Mouse (Mus musculus) ES-E14 (cell line): ENCODE results near the gene Fam81a. TPM values are rescaled to one million over a fixed set of nuclear protein-coding genes. Genes with fewer than 3 reads are reported as not detected.

Experiments
- DNase-seq: peaks from one replicate; pipeline ENCODE4 v3.0.0-alpha.2; 2013; ENCODE audit warnings: low read depth, low spot score
- H3K27ac ChIP-seq: 2 replicates; pipeline ENCODE4 v1.5.1; 2012; ENCODE audit warnings: low read depth, mild to moderate bottlenecking, low read length, moderate library complexity, mixed read lengths; ENCODE audit not compliant: poor library complexity, insufficient read depth, severe bottlenecking
- H3K36me3 ChIP-seq: 2 replicates; pipeline ENCODE4 v1.6.1; 2012; ENCODE audit warnings: mild to moderate bottlenecking, low read length, moderate library complexity, mixed read lengths; ENCODE audit not compliant: control insufficient read depth, poor library complexity, insufficient read depth, severe bottlenecking
- H3K4me1 ChIP-seq, 2 experiments: fragments of 150-350 bp in 1 of 2; sonication (generic) in 1 of 2; 2 replicates each; pipeline ENCODE4 v1.6.1; 2012; ENCODE audit warnings: low read length in 2 of 2, mild to moderate bottlenecking in 1 of 2, mixed read lengths in 1 of 2; ENCODE audit not compliant: control insufficient read depth in 2 of 2, insufficient read depth in 2 of 2, poor library complexity in 1 of 2
- H3K4me3 ChIP-seq, 2 experiments: fragments of 150-350 bp in 1 of 2; sonication (generic) in 1 of 2; 2 replicates each; pipeline ENCODE4 v1.5.1; 2012; ENCODE audit warnings: low read length in 2 of 2, low read depth in 1 of 2, mild to moderate bottlenecking in 1 of 2, mixed read lengths in 1 of 2; ENCODE audit not compliant: insufficient read depth in 1 of 2, poor library complexity in 1 of 2, severe bottlenecking in 1 of 2
- H3K9ac ChIP-seq: 2 replicates; pipeline ENCODE4 v1.6.1; 2012; ENCODE audit warnings: low read depth, mild to moderate bottlenecking, low read length, mixed read lengths; ENCODE audit not compliant: poor library complexity, insufficient read depth, severe bottlenecking
- H3K9me3 ChIP-seq: fragments of 150-350 bp; sonication (generic); 2 replicates; pipeline ENCODE4 v1.6.1; 2012; ENCODE audit warnings: low read depth, mild to moderate bottlenecking, low read length; ENCODE audit not compliant: control insufficient read depth, insufficient read depth
- CHD2 ChIP-seq: IDR thresholded peaks from 2 replicates; pipeline ENCODE4 v1.6.1; 2014; ENCODE audit warnings: mild to moderate bottlenecking, low read depth, low read length, inconsistent platforms
- HCFC1 ChIP-seq: IDR thresholded peaks from 2 replicates; pipeline ENCODE4 v1.6.1; 2012; ENCODE audit warnings: low read length, inconsistent platforms, borderline replicate concordance; ENCODE audit not compliant: insufficient read depth
- MAFK ChIP-seq: IDR thresholded peaks from 2 replicates; pipeline ENCODE4 v1.6.1; 2014; ENCODE audit warnings: mild to moderate bottlenecking, low read depth, low read length, inconsistent platforms; ENCODE audit not compliant: insufficient read depth
- ZC3H11A ChIP-seq: IDR thresholded peaks from 2 replicates; pipeline ENCODE4 v1.6.1; 2012; ENCODE audit warnings: low read depth, mild to moderate bottlenecking, inconsistent platforms, low read length, borderline replicate concordance
- ZNF384 ChIP-seq: IDR thresholded peaks from 2 replicates; pipeline ENCODE4 v1.6.1; 2012; ENCODE audit warnings: low read depth, low read length, inconsistent platforms
- in situ Hi-C, 2 experiments: fragments of 600-800 bp; cut with MboI; formaldehyde crosslinking; loops; one replicate each; pipeline ENCODE4 v1.15.1; 2025; ENCODE audit warnings: low sequenced_read_pairs in 2 of 2, inconsistent platforms in 1 of 2; ENCODE audit not compliant: unreplicated experiment in 2 of 2
- total RNA-seq: library from RNA; depleted of rRNA; stranded (reverse); fragments of 300-350 nt; gene quantifications from 2 replicates; pipeline ENCODE4 v1.2.3, GENCODE M21; 2012; rRNA removed

Gene Fam81a
- total RNA-seq, 1 experiment = 5.7 TPM

GRCm38 (mm10) chr9:70040570-70040969, 101.8 kb downstream of the Fam81a start:
- no peaks in the 10 kb centered on the region for H3K9me3 ChIP-seq
- no peak overlapping the region; the same call in 1 of the 2 replicates for H3K9ac ChIP-seq
- in situ Hi-C loops = no loop called here
- H3K27ac ChIP-seq = no peak overlapping the region
- no peak overlapping the region for H3K4me3 ChIP-seq
- no peaks in the 10 kb centered on the region for H3K36me3 ChIP-seq
- no peak for DNase-seq
- H3K4me1 ChIP-seq = peaks cover 0 to 11% of the 10 kb centered on the region in 2 experiments; a peak in 2 of 4 replicates
- TF ChIP-seq HCFC1 (no peak), MAFK (no peak)

GRCm38 (mm10) chr9:70039597-70040385, 102.6 kb downstream of the Fam81a start:
- DNase-seq = no peak
- no peak overlapping the region for H3K4me3 ChIP-seq
- no peak overlapping the region for H3K27ac ChIP-seq
- no peak overlapping the region for H3K9ac ChIP-seq
- in situ Hi-C loops = no loop called here
- peaks cover 0 to 10% of the 10 kb centered on the region in 2 experiments; a peak in 2 of 4 replicates for H3K4me1 ChIP-seq
- H3K36me3 ChIP-seq = no peaks in the 10 kb centered on the region
- TF ChIP-seq ZNF384 (no peak), CHD2 (no peak), HCFC1 (no peak), ZC3H11A (no peak), MAFK (no peak)
- no peaks in the 10 kb centered on the region for H3K9me3 ChIP-seq

Other genes with a start within 250 kb of the Fam81a start
- 63.6 and 68.9 TPM in 2 replicates for gene Bnip2, start 153.1 kb downstream of the Fam81a start, total RNA-seq
- 42.8 and 70.9 TPM in 2 replicates for gene Gtf2a2, start 130.0 kb downstream of the Fam81a start, total RNA-seq
- 1.1 and 1.3 TPM in 2 replicates for gene Gcnt3, start 104.5 kb downstream of the Fam81a start, total RNA-seq
- 21.3 and 22.0 TPM in 2 replicates for gene Myo1e, start 64.8 kb upstream of the Fam81a start, total RNA-seq